Mouse (Mus musculus): ENCODE results near the gene Atp13a2.

Atp13a2 gene

GRCm38 (mm10) chr4:140962207-140962909, 24.3 kb upstream of the Atp13a2 start:
- no peak for DNase-seq (ENCODE audit: low spot score in 2 of 2)

- DNase-seq (ENCODE audit: low spot score in 2 of 2), result peak in 1 of 2 experiments; percentile 60
These were observed 23.7 kb upstream of the Atp13a2 start for GRCm38 (mm10) chr4:140962950-140963349.

- DNase-seq (ENCODE audit: low spot score in 2 of 2), result no peak
These were observed 22.6 kb upstream of the Atp13a2 start for GRCm38 (mm10) chr4:140963941-140964597.

GRCm38 (mm10) chr4:140964620-140965019, 22.1 kb upstream of the Atp13a2 start:
- DNase-seq (ENCODE audit: low spot score in 2 of 2), result peak; percentile 62 to 76

- DNase-seq (ENCODE audit: low spot score in 2 of 2), result no peak
These were observed 19.1 kb upstream of the Atp13a2 start for GRCm38 (mm10) chr4:140967386-140968159.

- no peak for DNase-seq (ENCODE audit: low spot score in 2 of 2)
These were observed 15.0 kb upstream of the Atp13a2 start for GRCm38 (mm10) chr4:140971691-140972090.

GRCm38 (mm10) chr4:140974408-140974807, 12.3 kb upstream of the Atp13a2 start:
- DNase-seq (ENCODE audit: low spot score in 2 of 2), result no peak

GRCm38 (mm10) chr4:140975356-140975755, 11.3 kb upstream of the Atp13a2 start:
- no peak for DNase-seq (ENCODE audit: low spot score in 2 of 2)

- no peak for DNase-seq (ENCODE audit: low spot score in 2 of 2)
These were observed 9.4 kb upstream of the Atp13a2 start for GRCm38 (mm10) chr4:140977278-140977677.

- DNase-seq (ENCODE audit: low spot score in 2 of 2), result no peak
These were observed 8.6 kb upstream of the Atp13a2 start for GRCm38 (mm10) chr4:140977886-140978692.

GRCm38 (mm10) chr4:140981605-140982004, 5.1 kb upstream of the Atp13a2 start:
- no peak for DNase-seq (ENCODE audit: low spot score in 2 of 2)

GRCm38 (mm10) chr4:140982808-140983207, 3.9 kb upstream of the Atp13a2 start:
- DNase-seq (ENCODE audit: low spot score in 2 of 2), result no peak

- DNase-seq (ENCODE audit: low spot score in 2 of 2), result peak; percentile 55 to 74
These were observed 3.2 kb upstream of the Atp13a2 start for GRCm38 (mm10) chr4:140983442-140983841.

- peak; percentile 55 to 58 for DNase-seq (ENCODE audit: low spot score in 2 of 2)
These were observed 2.1 kb upstream of the Atp13a2 start for GRCm38 (mm10) chr4:140984544-140984943.

- DNase-seq (ENCODE audit: low spot score in 2 of 2), result no peak
These were observed 506 bp upstream of the Atp13a2 start for GRCm38 (mm10) chr4:140986024-140986710.

- DNase-seq (ENCODE audit: low spot score in 2 of 2), result no peak
These were observed 803 bp downstream of the Atp13a2 start for GRCm38 (mm10) chr4:140987476-140987875.

GRCm38 (mm10) chr4:140988706-140989290, 2.1 kb downstream of the Atp13a2 start:
- no peak for DNase-seq (ENCODE audit: low spot score in 2 of 2)

GRCm38 (mm10) chr4:140989447-140989846, 2.8 kb downstream of the Atp13a2 start:
- no peak for DNase-seq (ENCODE audit: low spot score in 2 of 2)

- DNase-seq (ENCODE audit: low spot score in 2 of 2), result no peak
These were observed 5.5 kb downstream of the Atp13a2 start for GRCm38 (mm10) chr4:140992215-140992614.

GRCm38 (mm10) chr4:140993846-140994245, 7.2 kb downstream of the Atp13a2 start:
- no peak for DNase-seq (ENCODE audit: low spot score in 2 of 2)

GRCm38 (mm10) chr4:140995811-140996210, 9.1 kb downstream of the Atp13a2 start:
- DNase-seq (ENCODE audit: low spot score in 2 of 2), result no peak
